Mouse (Mus musculus): Measurements from ENCODE around the gene Cdkn1a.
"Not testable (repeated sequence)": the region's sequence is repeated elsewhere in the genome, so short reads cannot be mapped to it uniquely, and the experiment has no call there.

Cdkn1a gene

GRCm38 (mm10) chr17:29080758-29081617 is 9.8 kb upstream of the Cdkn1a start:
- CTCF ChIA-PET = interaction anchor here (0.6 to 1.6 kb wide), 4 partner anchors 10 to 43 kb away, joined by 4 to 7 read pairs (median 5); partner anchors contain the start of gene Cdkn1a

GRCm38 (mm10) chr17:29081618-29082381 is 9.0 kb upstream of the Cdkn1a start:
- CTCF ChIA-PET = interaction anchor here (0.6 to 1.6 kb wide), 3 partner anchors 12 to 16 kb away, joined by 4 to 5 read pairs (median 4); no protein-coding TSS in a partner anchor

GRCm38 (mm10) chr17:29083586-29083985 is 7.2 kb upstream of the Cdkn1a start:
- CTCF ChIA-PET = no interaction called here

GRCm38 (mm10) chr17:29084656-29085055 is 6.1 kb upstream of the Cdkn1a start:
- CTCF ChIA-PET = interaction anchor here (0.5 kb wide), 1 partner anchor 642 kb away, joined by 3 read pairs; no protein-coding TSS in a partner anchor

- CTCF ChIA-PET = no interaction called here
These were observed 5.5 kb upstream of the Cdkn1a start for GRCm38 (mm10) chr17:29085266-29085665.

- CTCF ChIA-PET = no interaction called here
These were observed 3.9 kb upstream of the Cdkn1a start for GRCm38 (mm10) chr17:29086916-29087315.

- CTCF ChIA-PET = interaction anchor here (0.5 kb wide), 1 partner anchor 528 kb away, joined by 3 read pairs; no protein-coding TSS in a partner anchor
These were observed 670 bp downstream of the Cdkn1a start for GRCm38 (mm10) chr17:29091348-29091944.

- CTCF ChIA-PET = no interaction called here
These were observed 1.7 kb downstream of the Cdkn1a start for GRCm38 (mm10) chr17:29092497-29092896.

- CTCF ChIA-PET = interaction anchor here (0.6 to 1.3 kb wide), 8 partner anchors 12 to 100 kb away, joined by 3 to 8 read pairs (median 4); no protein-coding TSS in a partner anchor
These were observed 2.6 kb downstream of the Cdkn1a start for GRCm38 (mm10) chr17:29093110-29093952.

GRCm38 (mm10) chr17:29093961-29094309 is 3.2 kb downstream of the Cdkn1a start:
- CTCF ChIA-PET = interaction anchor here (0.6 to 1.3 kb wide), 5 partner anchors 12 to 75 kb away, joined by 3 to 4 read pairs (median 4); no protein-coding TSS in a partner anchor

GRCm38 (mm10) chr17:29094310-29095181 is 3.8 kb downstream of the Cdkn1a start:
- CTCF ChIA-PET = interaction anchor here (0.6 to 1.3 kb wide), 5 partner anchors 13 to 69 kb away, joined by 3 to 9 read pairs (median 4); no protein-coding TSS in a partner anchor

- CTCF ChIA-PET = interaction anchor here (0.6 to 1.3 kb wide), 4 partner anchors 13 to 68 kb away, joined by 3 to 9 read pairs (median 4); no protein-coding TSS in a partner anchor
These were observed 4.5 kb downstream of the Cdkn1a start for GRCm38 (mm10) chr17:29095201-29095733.

- CTCF ChIA-PET = interaction anchor here (1.3 kb wide), 1 partner anchor 47 kb away, joined by 3 read pairs; no protein-coding TSS in a partner anchor
These were observed 5.5 kb downstream of the Cdkn1a start for GRCm38 (mm10) chr17:29096245-29096644.

GRCm38 (mm10) chr17:29096851-29097561 is 6.2 kb downstream of the Cdkn1a start:
- CTCF ChIA-PET = no interaction called here

- CTCF ChIA-PET = no interaction called here
These were observed 7.5 kb downstream of the Cdkn1a start for GRCm38 (mm10) chr17:29098291-29098690.

- CTCF ChIA-PET = no interaction called here
These were observed 8.3 kb downstream of the Cdkn1a start for GRCm38 (mm10) chr17:29099076-29099475.

- CTCF ChIA-PET = no interaction called here
These were observed 9.9 kb downstream of the Cdkn1a start for GRCm38 (mm10) chr17:29100627-29101026.

GRCm38 (mm10) chr17:29110356-29110755 is 19.6 kb downstream of the Cdkn1a start:
- CTCF ChIA-PET = not testable (repeated sequence)

GRCm38 (mm10) chr17:29111332-29111731 is 20.6 kb downstream of the Cdkn1a start:
- CTCF ChIA-PET = no interaction called here

All from spleen, embryonic (tissue).